Mouse (Mus musculus) cerebellum, postnatal 10 days (tissue): ENCODE measurements around the gene Eaf2.
A peak's percentile ranks its signal among the peaks of the same experiment; 100 is the strongest.

Experiments
- DNase-seq, 2 experiments: peaks; one replicate each; pipeline ENCODE4 v3.0.0; 2021; ENCODE audit warnings: mixed read lengths in 2 of 2

The Eaf2 gene

GRCm38 (mm10) chr16:36828820-36829219 is 46.0 kb downstream of the Eaf2 start:
- no peak for DNase-seq

GRCm38 (mm10) chr16:36828054-36828786 is 46.6 kb downstream of the Eaf2 start, which contains the start of gene Iqcb1:
Gene Iqcb1, plus strand, starts transcription at chr16:36828385.
- DNase-seq = peak; percentile 92 to 95

GRCm38 (mm10) chr16:36827611-36828053 is 47.2 kb downstream of the Eaf2 start:
- DNase-seq = no peak

- no peak for DNase-seq
These were observed 53.3 kb downstream of the Eaf2 start for GRCm38 (mm10) chr16:36821474-36821873.

- DNase-seq = no peak
These were observed 54.1 kb downstream of the Eaf2 start for GRCm38 (mm10) chr16:36820747-36821146.

GRCm38 (mm10) chr16:36820016-36820415 is 54.8 kb downstream of the Eaf2 start:
- no peak for DNase-seq

- DNase-seq = peak; percentile 87 to 89
These were observed 57.4 kb downstream of the Eaf2 start for GRCm38 (mm10) chr16:36817321-36817926.

- DNase-seq = peak in 1 of 2 experiments; percentile 8
These were observed 57.9 kb downstream of the Eaf2 start for GRCm38 (mm10) chr16:36816916-36817315.

- no peak for DNase-seq
These were observed 61.1 kb downstream of the Eaf2 start for GRCm38 (mm10) chr16:36813680-36814079.

GRCm38 (mm10) chr16:36808616-36809015 is 66.2 kb downstream of the Eaf2 start:
- DNase-seq = no peak

GRCm38 (mm10) chr16:36802361-36802760 is 72.4 kb downstream of the Eaf2 start:
- no peak for DNase-seq

- DNase-seq = no peak
These were observed 76.5 kb downstream of the Eaf2 start for GRCm38 (mm10) chr16:36798334-36798733.

GRCm38 (mm10) chr16:36794976-36795375 is 79.8 kb downstream of the Eaf2 start:
- no peak for DNase-seq

GRCm38 (mm10) chr16:36790166-36790565 is 84.6 kb downstream of the Eaf2 start:
- DNase-seq = no peak

GRCm38 (mm10) chr16:36786466-36786865 is 88.3 kb downstream of the Eaf2 start:
- DNase-seq = no peak

- DNase-seq = peak; percentile 92 to 94
These were observed 90.0 kb downstream of the Eaf2 start, which contains the start of gene Slc15a2 for GRCm38 (mm10) chr16:36784594-36785313. Gene Slc15a2, minus strand, starts transcription at chr16:36784962.

- DNase-seq = peak; percentile 36
These were observed 90.7 kb downstream of the Eaf2 start for GRCm38 (mm10) chr16:36784146-36784545.

- DNase-seq = peak; percentile 68 to 71
These were observed 99.1 kb downstream of the Eaf2 start for GRCm38 (mm10) chr16:36775658-36776057.

- DNase-seq = no peak
These were observed 101.8 kb downstream of the Eaf2 start for GRCm38 (mm10) chr16:36772996-36773395.

GRCm38 (mm10) chr16:36771703-36772102 is 103.1 kb downstream of the Eaf2 start:
- no peak for DNase-seq

- no peak for DNase-seq
These were observed 103.6 kb downstream of the Eaf2 start for GRCm38 (mm10) chr16:36771244-36771643.

GRCm38 (mm10) chr16:36770830-36771229 is 104.0 kb downstream of the Eaf2 start:
- peak; percentile 31 to 36 for DNase-seq

- DNase-seq = no peak
These were observed 104.5 kb downstream of the Eaf2 start for GRCm38 (mm10) chr16:36770191-36770771.
